Mouse (Mus musculus): ENCODE data around the gene Simc1.

- TF ChIP-seq CTCF (IDR thresholded peaks at IDR 0.05; ENCODE audit: control insufficient read depth, insufficient read depth, low read length): no peak
- TF ChIP-seq POLR2A (IDR thresholded peaks at IDR 0.05; ENCODE audit: borderline replicate concordance, control insufficient read depth, low read depth, low read length): no peak
Measured at GRCm38 (mm10) chr13:54521181-54521580, 17.6 kb downstream of the Simc1 start.

Data from bone marrow, adult 2 months (tissue).